Mouse (Mus musculus): ENCODE data around the gene Ercc1.

DNA sequence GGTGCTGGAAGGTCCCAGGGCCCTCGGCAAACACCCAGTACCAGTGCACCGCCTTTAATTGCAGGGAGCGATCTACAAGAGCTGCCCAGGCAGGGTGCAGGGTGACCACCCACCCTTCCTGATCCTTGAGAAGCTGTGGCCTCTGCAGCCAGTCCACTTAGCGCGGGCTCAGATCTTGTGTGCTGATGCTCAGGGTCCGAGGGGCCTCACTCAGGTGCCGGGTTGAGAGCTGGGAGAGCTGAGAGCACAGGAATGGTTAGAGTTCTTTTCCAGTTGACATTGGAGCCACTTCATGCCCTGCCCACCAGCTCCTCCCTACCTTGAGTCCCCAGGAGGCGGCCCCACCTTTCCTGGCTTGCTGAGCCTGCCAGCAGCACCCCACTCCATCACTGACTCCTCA, 49.9 kb downstream of the Ercc1 start:
- TF ChIP-seq CTCF (IDR thresholded peaks at IDR 0.05; ENCODE audit: insufficient read depth, low read length) (no peak), POLR2A (IDR thresholded peaks at IDR 0.05; ENCODE audit: borderline replicate concordance, extremely low read depth, low read depth, low read length) (no peak)

Measured in lung, adult 2 months (tissue).